Mouse (Mus musculus) cerebellum, postnatal 25 days (tissue): Measurements from ENCODE around the gene Grin2d.

Experiments used
- DNase-seq, 2 experiments: peaks; one replicate each; pipeline ENCODE4 v3.0.0; 2021; ENCODE audit warnings: mixed read lengths in 2 of 2

Grin2d gene

GRCm38 (mm10) chr7:45805941-45806340 is 72.2 kb downstream of the Grin2d start:
- peak in 1 of 2 experiments; percentile 26 for DNase-seq

GRCm38 (mm10) chr7:45802551-45802950 is 75.6 kb downstream of the Grin2d start:
- peak in 1 of 2 experiments; percentile 16 for DNase-seq

- peak; percentile 94 to 96 for DNase-seq
Observed at GRCm38 (mm10) chr7:45801348-45801747, 76.8 kb downstream of the Grin2d start.

GRCm38 (mm10) chr7:45800546-45801204 is 77.5 kb downstream of the Grin2d start:
- DNase-seq = peak in 1 of 2 experiments; percentile 41

- no peak for DNase-seq
Observed at GRCm38 (mm10) chr7:45800001-45800400, 78.2 kb downstream of the Grin2d start.

GRCm38 (mm10) chr7:45798931-45799330 is 79.2 kb downstream of the Grin2d start:
- peak in 1 of 2 experiments; percentile 9 for DNase-seq

- DNase-seq = peak in 1 of 2 experiments; percentile 64
Observed at GRCm38 (mm10) chr7:45798511-45798836, 79.7 kb downstream of the Grin2d start.

- DNase-seq = peak; percentile 40 to 47
Observed at GRCm38 (mm10) chr7:45797661-45798510, 80.3 kb downstream of the Grin2d start.

- DNase-seq = no peak
Observed at GRCm38 (mm10) chr7:45796950-45797349, 81.2 kb downstream of the Grin2d start.

- DNase-seq = peak in 1 of 2 experiments; percentile 47
Observed at GRCm38 (mm10) chr7:45794971-45795370, 83.2 kb downstream of the Grin2d start.

GRCm38 (mm10) chr7:45793969-45794585 is 84.1 kb downstream of the Grin2d start:
- peak in 1 of 2 experiments; percentile 26 for DNase-seq

- no peak for DNase-seq
Observed at GRCm38 (mm10) chr7:45793240-45793639, 84.9 kb downstream of the Grin2d start.

GRCm38 (mm10) chr7:45791756-45792490 is 86.3 kb downstream of the Grin2d start:
- peak in 1 of 2 experiments; percentile 6 for DNase-seq

- peak in 1 of 2 experiments; percentile 10 for DNase-seq
Observed at GRCm38 (mm10) chr7:45790721-45791120, 87.5 kb downstream of the Grin2d start.

GRCm38 (mm10) chr7:45787642-45788041 is 90.5 kb downstream of the Grin2d start:
- peak in 1 of 2 experiments; percentile 41 for DNase-seq

GRCm38 (mm10) chr7:45786661-45787413 is 91.3 kb downstream of the Grin2d start:
- DNase-seq = peak; percentile 70 to 79

GRCm38 (mm10) chr7:45786136-45786578 is 92.0 kb downstream of the Grin2d start:
- peak; percentile 77 to 84 for DNase-seq

GRCm38 (mm10) chr7:45785388-45786135 is 92.6 kb downstream of the Grin2d start:
- peak; percentile 71 to 81 for DNase-seq

- DNase-seq = peak; percentile 91 to 96
Observed at GRCm38 (mm10) chr7:45784524-45785372, 93.4 kb downstream of the Grin2d start, which contains the start of gene Sult2b1. TSS of gene Sult2b1 (minus strand) at chr7:45784669.

GRCm38 (mm10) chr7:45783511-45784091 is 94.6 kb downstream of the Grin2d start, which contains the start of gene Lmtk3:
TSS of gene Lmtk3 (plus strand) at chr7:45783738.
- DNase-seq = peak; percentile 91 to 92
